Mouse (Mus musculus) CH12.LX (cell line): ENCODE data around the gene Aff3. TPM values are rescaled to one million over a fixed set of nuclear protein-coding genes. Genes with fewer than 3 reads are reported as not detected.

ENCODE experiments used
- DNase-seq: peaks from one replicate; pipeline ENCODE4 v3.0.0-alpha.2; 2013; ENCODE audit errors: extremely low read depth
- H3K27ac ChIP-seq: 2 replicates; pipeline ENCODE4 v1.5.1; 2012; ENCODE audit warnings: low read depth, mild to moderate bottlenecking, control low read depth, moderate library complexity; ENCODE audit not compliant: insufficient read depth
- H3K27me3 ChIP-seq: replicated peaks from 2 replicates; pipeline ENCODE3; 2012; ENCODE audit warnings: inconsistent platforms
- H3K36me3 ChIP-seq, 2 experiments: replicated peaks in 1 of 2; 2 replicates each; pipeline versions ENCODE3 to v1.6.1; 2012; ENCODE audit warnings: inconsistent platforms in 1 of 2, low read length in 1 of 2, mild to moderate bottlenecking in 1 of 2, mixed read lengths in 1 of 2, moderate library complexity in 1 of 2; ENCODE audit not compliant: control insufficient read depth in 1 of 2, insufficient read depth in 1 of 2
- H3K4me1 ChIP-seq, 2 experiments: 2 replicates each; pipeline ENCODE4 v1.6.1; 2012; ENCODE audit warnings: inconsistent platforms in 1 of 2, moderate library complexity in 1 of 2; ENCODE audit not compliant: insufficient read depth in 2 of 2, control insufficient read depth in 1 of 2
- H3K4me2 ChIP-seq: 2 replicates; pipeline ENCODE4 v1.6.1; 2012; ENCODE audit warnings: low read depth, mild to moderate bottlenecking, control low read depth; ENCODE audit not compliant: poor library complexity, insufficient read depth, severe bottlenecking
- H3K4me3 ChIP-seq, 3 experiments: fragments of 150-350 bp in 1 of 3; sonication (generic) in 1 of 3; replicated peaks in 1 of 3; 2 replicates each; pipeline versions ENCODE3 to v1.5.1; 2011 to 2012; ENCODE audit warnings: low read depth in 2 of 3, low read length in 2 of 3, mild to moderate bottlenecking in 2 of 3, moderate library complexity in 2 of 3, control low read depth in 1 of 3, improper control_type of control experiment in 1 of 3, inconsistent platforms in 1 of 3, mixed read lengths in 1 of 3; ENCODE audit not compliant: poor library complexity in 1 of 3
- H3K79me2 ChIP-seq: replicated peaks from 2 replicates; pipeline ENCODE4 v1.6.1; 2012; ENCODE audit warnings: mild to moderate bottlenecking, moderate library complexity; ENCODE audit not compliant: control insufficient read depth, poor library complexity, insufficient read depth, severe bottlenecking; ENCODE audit errors: extremely low read depth
- H3K9ac ChIP-seq: 2 replicates; pipeline ENCODE4 v1.6.1; 2012; ENCODE audit warnings: low read depth, mild to moderate bottlenecking, control low read depth, moderate library complexity; ENCODE audit not compliant: insufficient read depth
- H3K9me3 ChIP-seq: replicated peaks from 2 replicates; pipeline ENCODE3; 2012; ENCODE audit warnings: low read length, inconsistent platforms, mixed read lengths
- CHD1 ChIP-seq: IDR thresholded peaks from 2 replicates; pipeline ENCODE4 v1.6.1; 2012; ENCODE audit warnings: low read depth, low read length, improper control_type of control experiment, inconsistent platforms
- CTCF ChIP-seq, 2 experiments: IDR thresholded peaks in 1 of 2; conservative IDR thresholded peaks in 1 of 2; 2 replicates each; pipeline ENCODE4 v1.5.1; 2011 to 2012; ENCODE audit warnings: low read depth in 2 of 2, low read length in 2 of 2, improper control_type of control experiment in 1 of 2, inconsistent platforms in 1 of 2, mild to moderate bottlenecking in 1 of 2, moderate library complexity in 1 of 2
- ETS1 ChIP-seq: conservative IDR thresholded peaks from 2 replicates; pipeline ENCODE4 v1.6.1; 2012; ENCODE audit warnings: low read depth, mild to moderate bottlenecking, inconsistent platforms, low read length, improper control_type of control experiment, moderate library complexity
- GABPA ChIP-seq: IDR thresholded peaks from 2 replicates; pipeline ENCODE4 v1.6.1; 2012; ENCODE audit warnings: low read depth, low read length, improper control_type of control experiment, inconsistent platforms; ENCODE audit not compliant: insufficient replicate concordance
- HCFC1 ChIP-seq: IDR thresholded peaks from 2 replicates; pipeline ENCODE4 v1.6.1; 2012; ENCODE audit warnings: low read depth, mild to moderate bottlenecking, inconsistent platforms, low read length, improper control_type of control experiment
- IRF4 ChIP-seq: IDR thresholded peaks from 2 replicates; pipeline ENCODE4 v1.6.1; 2014; ENCODE audit warnings: low read depth, mild to moderate bottlenecking, inconsistent platforms, low read length, improper control_type of control experiment
- JUN ChIP-seq: IDR thresholded peaks from 2 replicates; pipeline ENCODE4 v1.6.1; 2011; ENCODE audit warnings: low read depth, mild to moderate bottlenecking, low read length, improper control_type of control experiment, moderate library complexity; ENCODE audit not compliant: insufficient read depth
- KAT2A ChIP-seq: IDR thresholded peaks from 2 replicates; pipeline ENCODE4 v1.6.1; 2012; ENCODE audit warnings: low read length, improper control_type of control experiment, inconsistent platforms; ENCODE audit not compliant: insufficient replicate concordance
- MAFK ChIP-seq: IDR thresholded peaks from 2 replicates; pipeline ENCODE4 v1.6.1; 2011; ENCODE audit warnings: low read length, improper control_type of control experiment; ENCODE audit not compliant: insufficient replicate concordance
- MAX ChIP-seq: IDR thresholded peaks from 2 replicates; pipeline ENCODE4 v1.6.1; 2011; ENCODE audit warnings: low read length, improper control_type of control experiment
- MAZ ChIP-seq: IDR thresholded peaks from 2 replicates; pipeline ENCODE4 v1.6.1; 2012; ENCODE audit warnings: low read depth, mild to moderate bottlenecking, inconsistent platforms, low read length, improper control_type of control experiment, moderate library complexity
- MXI1 ChIP-seq: IDR thresholded peaks from 2 replicates; pipeline ENCODE4 v1.6.1; 2011; ENCODE audit warnings: mild to moderate bottlenecking, low read depth, low read length, improper control_type of control experiment
- MYC ChIP-seq: IDR thresholded peaks from 2 replicates; pipeline ENCODE4 v1.6.1; 2011; ENCODE audit warnings: low read depth, mild to moderate bottlenecking, improper control_type of control experiment, low read length
- NELFE ChIP-seq: IDR thresholded peaks from 2 replicates; pipeline ENCODE4 v1.6.1; 2011; ENCODE audit warnings: low read depth, low read length, improper control_type of control experiment
- PAX5 ChIP-seq: IDR thresholded peaks from 2 replicates; pipeline ENCODE4 v1.6.1; 2012; ENCODE audit warnings: low read length, inconsistent platforms, mixed read lengths
- POLR2A ChIP-seq: IDR thresholded peaks from 2 replicates; pipeline ENCODE4 v1.6.1; 2011; ENCODE audit warnings: low read depth, mild to moderate bottlenecking, improper control_type of control experiment, low read length
- POLR2AphosphoS2 ChIP-seq: IDR thresholded peaks from 2 replicates; pipeline ENCODE4 v1.6.1; 2011; ENCODE audit warnings: low read depth, low read length, improper control_type of control experiment
- RAD21 ChIP-seq: IDR thresholded peaks from 2 replicates; pipeline ENCODE4 v1.6.1; 2011; ENCODE audit warnings: low read depth, mild to moderate bottlenecking, low read length, improper control_type of control experiment, moderate library complexity
- RCOR1 ChIP-seq: conservative IDR thresholded peaks from 2 replicates; pipeline ENCODE4 v1.6.1; 2012; ENCODE audit warnings: low read depth, mild to moderate bottlenecking, inconsistent platforms, low read length, improper control_type of control experiment
- SIN3A ChIP-seq: IDR thresholded peaks from 2 replicates; pipeline ENCODE4 v1.6.1; 2012; ENCODE audit warnings: low read length, improper control_type of control experiment, inconsistent platforms
- SMC3 ChIP-seq: IDR thresholded peaks from 2 replicates; pipeline ENCODE4 v1.6.1; 2011; ENCODE audit warnings: low read depth, low read length, improper control_type of control experiment
- TBP ChIP-seq: conservative IDR thresholded peaks from 2 replicates; pipeline ENCODE4 v1.6.1; 2011; ENCODE audit warnings: low read depth, low read length, improper control_type of control experiment
- TCF12 ChIP-seq: IDR thresholded peaks from 2 replicates; pipeline ENCODE4 v1.6.1; 2014; ENCODE audit warnings: low read depth, mild to moderate bottlenecking, inconsistent platforms, low read length, improper control_type of control experiment
- USF1 ChIP-seq: IDR thresholded peaks from 2 replicates; pipeline ENCODE4 v1.6.1; 2014; ENCODE audit warnings: low read depth, mild to moderate bottlenecking, inconsistent platforms, low read length, improper control_type of control experiment
- USF2 ChIP-seq: conservative IDR thresholded peaks from 2 replicates; pipeline ENCODE4 v1.6.1; 2011; ENCODE audit warnings: low read depth, low read length, improper control_type of control experiment
- ZC3H11A ChIP-seq: IDR thresholded peaks from 2 replicates; pipeline ENCODE4 v1.6.1; 2012; ENCODE audit warnings: low read depth, mild to moderate bottlenecking, inconsistent platforms, low read length, improper control_type of control experiment
- ZKSCAN1 ChIP-seq: IDR thresholded peaks from 2 replicates; pipeline ENCODE4 v1.6.1; 2012; ENCODE audit warnings: low read depth, inconsistent platforms, low read length, improper control_type of control experiment, borderline replicate concordance
- ZNF384 ChIP-seq: IDR thresholded peaks from 2 replicates; pipeline ENCODE4 v1.6.1; 2012; ENCODE audit warnings: low read depth, low read length, improper control_type of control experiment, inconsistent platforms
- dilution Hi-C: fragments of 300-500 bp; cut with MboI; formaldehyde crosslinking; loops from 2 replicates; pipeline ENCODE4 v1.14.3; 2020; ENCODE audit warnings: low sequenced_read_pairs; ENCODE audit not compliant: extremely low pct_unique_long_range_greater_than_20kb, extremely low pct_ligation_motif_present
- in situ Hi-C: fragments of 300-500 bp; cut with MboI; formaldehyde crosslinking; loops from 3 replicates; pipeline ENCODE4 v1.14.3; 2019; ENCODE audit warnings: low sequenced_read_pairs, low pct_ligation_motif_present, low pct_unique_long_range_greater_than_20kb, mixed read lengths
- polyA plus RNA-seq: library from polyadenylated mRNA; unstranded; fragments of >175 nt; gene quantifications from 2 replicates; pipeline ENCODE4 v1.2.1, GENCODE M21; 2012; ENCODE audit warnings: low read depth; ENCODE audit not compliant: insufficient read length
- total RNA-seq, 2 experiments: library from RNA; depleted of rRNA; stranded (reverse); fragments of 300-350 nt in 1 of 2; fragments of >200 nt in 1 of 2; gene quantifications; 2 replicates each; pipeline ENCODE4 v1.2.3; 2012 to 2014

Aff3 gene
- total and polyA plus RNA-seq, 3 experiments = 5.1 to 29.9 (median 7.7) TPM

- no peak overlapping the region for H3K4me3 ChIP-seq
- H3K9ac ChIP-seq = no peak overlapping the region
- dilution Hi-C loops = no loop called here
- in situ Hi-C loops = no loop called here
- peaks cover 0 to 41% of the 10 kb centered on the region in 2 experiments for H3K36me3 ChIP-seq
- no peak overlapping the region for H3K4me2 ChIP-seq
- TF ChIP-seq TBP (no peak), PAX5 (no peak), MAZ (no peak), USF2 (no peak), POLR2A (no peak), RCOR1 (no peak), IRF4 (no peak), TCF12 (no peak), JUN (no peak), HCFC1 (no peak), KAT2A (no peak), ZKSCAN1 (no peak)
- no peak overlapping the region for H3K27ac ChIP-seq
- no peaks in the 10 kb centered on the region for H3K79me2 ChIP-seq
- no peak for DNase-seq
- H3K4me1 ChIP-seq = peaks cover 0 to 18% of the 10 kb centered on the region in 2 experiments; a peak in 1 of 4 replicates
- no peaks in the 10 kb centered on the region for H3K9me3 ChIP-seq
- no peaks in the 10 kb centered on the region for H3K27me3 ChIP-seq
These were observed 271.2 kb downstream of the Aff3 start for GRCm38 (mm10) chr1:38393516-38393915.

DNA sequence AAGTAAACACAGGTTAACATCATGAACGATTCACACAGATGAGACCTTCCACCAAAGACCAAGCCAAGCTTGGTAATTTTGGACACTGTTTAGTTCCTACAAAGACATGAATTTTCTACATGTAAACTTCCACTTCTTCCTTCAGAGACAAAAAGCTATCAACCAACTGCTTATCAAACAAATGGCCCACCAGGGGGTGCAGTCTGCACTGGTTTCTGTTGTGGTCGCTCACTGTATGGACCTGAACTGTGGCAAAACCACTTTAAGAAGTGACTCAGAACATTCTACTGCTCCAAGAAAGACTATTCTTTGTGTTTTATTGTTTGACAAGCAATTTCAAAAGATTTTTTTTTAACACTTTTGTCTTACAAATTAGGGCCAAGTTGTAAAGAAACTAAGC is 271.8 kb downstream of the Aff3 start:
- TF ChIP-seq NELFE = no peak
- TF ChIP-seq MAX = no peak
- TF ChIP-seq USF1 = no peak
- TF ChIP-seq ETS1 = no peak
- TF ChIP-seq POLR2A = no peak
- no peak for TF ChIP-seq MAFK
- peak; percentile 21 to 73; a peak in 2 of 4 replicates for TF ChIP-seq CTCF (conservative IDR thresholded peaks at IDR 0.05 in 1 of 2, IDR thresholded peaks at IDR 0.05 in 1 of 2; ENCODE audit: low read depth in 2 of 2, low read length in 2 of 2)
- TF ChIP-seq KAT2A = no peak
- no peak for TF ChIP-seq MXI1
- TF ChIP-seq SMC3 = peak; percentile 77
- no peak for TF ChIP-seq ZNF384
- TF ChIP-seq SIN3A = no peak
- TF ChIP-seq CHD1 = no peak
- TF ChIP-seq POLR2AphosphoS2 = no peak
- TF ChIP-seq ZC3H11A = 0 out of 2 replicates have a peak, but pooled peaks have one; percentile 29
- no peak for TF ChIP-seq GABPA
- TF ChIP-seq PAX5 = no peak
- no peak for TF ChIP-seq MYC
- peak; percentile 73 for TF ChIP-seq RAD21
- no peak for TF ChIP-seq TCF12
- no peak overlapping the region for H3K9ac ChIP-seq
- peaks cover 0 to 39% of the 10 kb centered on the region in 2 experiments for H3K36me3 ChIP-seq
- H3K4me3 ChIP-seq = no peak overlapping the region
- H3K4me1 ChIP-seq = peaks cover 0 to 18% of the 10 kb centered on the region in 2 experiments; a peak in 1 of 4 replicates
- peak; percentile 70 for DNase-seq
- dilution Hi-C loops = no loop called here
- in situ Hi-C loops = no loop called here
- H3K27ac ChIP-seq = no peak overlapping the region
- no peaks in the 10 kb centered on the region for H3K9me3 ChIP-seq
- no peaks in the 10 kb centered on the region for H3K79me2 ChIP-seq
- no peaks in the 10 kb centered on the region for H3K27me3 ChIP-seq
- H3K4me2 ChIP-seq = no peak overlapping the region
